Mouse (Mus musculus) CH12F3 (cell line): ENCODE data around the gene Itprip.

Source experiments
- in situ Hi-C: fragments of 300-500 bp; cut with MboI; formaldehyde crosslinking; loops from 2 replicates; pipeline ENCODE4 v1.14.3; 2020; ENCODE audit warnings: low sequenced_read_pairs

The Itprip gene

GRCm38 (mm10) chr19:47886617-47887016, 32.5 kb downstream of the Itprip start:
- in situ Hi-C loops = no loop called here

GRCm38 (mm10) chr19:47885886-47886285, 33.2 kb downstream of the Itprip start:
- in situ Hi-C loops = no loop called here

GRCm38 (mm10) chr19:47885191-47885743, 33.8 kb downstream of the Itprip start:
- in situ Hi-C loops = no loop called here

- in situ Hi-C loops = loop anchor here (5.0 kb wide), 1 partner anchor 48 kb away; no protein-coding TSS in a partner anchor
These were observed 34.6 kb downstream of the Itprip start for GRCm38 (mm10) chr19:47884296-47885085.

GRCm38 (mm10) chr19:47882882-47883254, 36.2 kb downstream of the Itprip start:
- in situ Hi-C loops = loop anchor here (5.0 kb wide), 1 partner anchor 49 kb away; no protein-coding TSS in a partner anchor

- in situ Hi-C loops = loop anchor here (5.0 kb wide), 1 partner anchor 50 kb away; no protein-coding TSS in a partner anchor
These were observed 36.8 kb downstream of the Itprip start for GRCm38 (mm10) chr19:47882151-47882881.

- in situ Hi-C loops = loop anchor here (5.0 kb wide), 1 partner anchor 51 kb away; no protein-coding TSS in a partner anchor
These were observed 37.6 kb downstream of the Itprip start for GRCm38 (mm10) chr19:47881538-47881937.

GRCm38 (mm10) chr19:47876252-47876651, 42.8 kb downstream of the Itprip start:
- in situ Hi-C loops = no loop called here

GRCm38 (mm10) chr19:47871515-47871914, 47.6 kb downstream of the Itprip start:
- in situ Hi-C loops = no loop called here

GRCm38 (mm10) chr19:47870102-47870666, 48.9 kb downstream of the Itprip start:
- in situ Hi-C loops = no loop called here

GRCm38 (mm10) chr19:47869516-47869915, 49.6 kb downstream of the Itprip start:
- in situ Hi-C loops = no loop called here

- in situ Hi-C loops = no loop called here
These were observed 50.1 kb downstream of the Itprip start for GRCm38 (mm10) chr19:47868951-47869350.

GRCm38 (mm10) chr19:47867628-47868175, 51.4 kb downstream of the Itprip start:
- in situ Hi-C loops = no loop called here

GRCm38 (mm10) chr19:47865353-47865947, 53.6 kb downstream of the Itprip start, which contains the start of gene Gsto2:
Gene Gsto2, plus strand, starts transcription at chr19:47865534.
- in situ Hi-C loops = no loop called here

- in situ Hi-C loops = no loop called here
These were observed 54.4 kb downstream of the Itprip start for GRCm38 (mm10) chr19:47864721-47865120.

GRCm38 (mm10) chr19:47864051-47864450, 55.0 kb downstream of the Itprip start:
- in situ Hi-C loops = no loop called here

GRCm38 (mm10) chr19:47862581-47862980, 56.5 kb downstream of the Itprip start:
- in situ Hi-C loops = no loop called here

- in situ Hi-C loops = no loop called here
These were observed 59.9 kb downstream of the Itprip start for GRCm38 (mm10) chr19:47859180-47859579.

- in situ Hi-C loops = no loop called here
These were observed 60.8 kb downstream of the Itprip start for GRCm38 (mm10) chr19:47857957-47858942.
